Mouse (Mus musculus): ENCODE results near the gene Cad. TPM values are rescaled to one million over a fixed set of nuclear protein-coding genes. Genes with fewer than 3 reads are reported as not detected.
A peak's percentile ranks its signal among the peaks of the same experiment; 100 is the strongest.

The Cad gene
- polyA plus RNA-seq, 1 experiment from 2014 or later = 32.4 TPM

DNA sequence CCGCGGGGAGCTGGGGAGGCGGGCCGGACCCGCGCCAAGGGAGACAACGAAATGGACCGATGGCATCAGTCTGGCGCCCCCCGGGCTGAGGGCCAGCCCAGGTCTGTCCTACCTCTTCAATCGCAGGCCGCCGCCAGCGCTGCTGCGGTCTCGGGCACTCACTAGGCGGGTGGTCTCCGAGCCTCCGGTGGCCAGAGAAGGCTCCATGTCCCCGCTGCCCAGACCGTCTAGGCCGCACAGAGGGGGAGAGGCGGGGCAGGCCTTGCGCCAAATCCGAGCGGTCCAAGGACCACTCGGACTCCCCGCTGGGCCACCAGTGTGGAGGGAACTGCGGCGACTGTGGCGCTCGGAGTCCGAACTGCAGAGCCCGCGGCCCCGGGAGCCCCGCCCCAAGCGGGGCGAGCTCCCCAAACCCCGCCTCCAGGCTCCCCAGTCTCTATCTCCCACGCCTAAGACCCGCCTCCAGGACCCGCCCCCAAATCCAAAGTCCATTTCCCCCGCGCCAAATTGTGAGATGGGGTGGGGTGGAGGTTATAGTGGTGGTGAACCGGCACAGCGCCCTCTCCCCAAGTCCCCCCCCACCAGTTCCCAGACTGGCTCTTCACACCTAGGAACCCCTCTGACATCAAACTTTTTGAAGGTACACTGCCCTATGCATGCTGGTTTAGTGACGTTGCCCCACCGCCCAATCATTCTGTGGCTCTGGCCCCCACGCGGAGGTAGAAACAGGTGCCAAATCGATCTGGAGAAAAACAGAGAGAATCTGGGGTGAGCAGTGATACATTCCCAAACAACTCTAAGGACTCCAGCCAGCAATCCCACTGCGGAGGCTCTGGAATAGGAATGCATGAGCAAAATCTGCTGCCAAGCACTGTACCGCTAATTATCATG is 38.8 kb downstream of the Cad start:
- DNase-seq (ENCODE audit: low spot score) (peak; percentile 74), ATAC-seq (replicated peaks; ENCODE audit: low FRiP score, low TSS enrichment, low read depth) (peak; percentile 50; the same call in 1 of the 2 replicates)
- Histone ChIP-seq H3K9ac (ENCODE audit: low read length) (no peak overlapping the region), H3K27ac (ENCODE audit: low read depth) (no peak overlapping the region), H3K4me1 (replicated peaks; ENCODE audit: control insufficient read depth, insufficient read depth, low read length) (peaks cover 16% of the 10 kb centered on the region; the same call in 1 of the 2 replicates), H3K36me3 (ENCODE audit: control insufficient read depth, insufficient read depth, low read length) (no peaks in the 10 kb centered on the region), H3K4me3 (ENCODE audit: low read depth, low read length) (peak overlapping the region; percentile 39), H3K9me3 (ENCODE audit: control insufficient read depth, low read length) (no peaks in the 10 kb centered on the region), H3K27me3 (replicated peaks; ENCODE audit: control insufficient read depth, insufficient read depth, low read length) (peaks cover 97% of the 10 kb centered on the region), H3K4me2 (ENCODE audit: low read length) (peak overlapping the region; percentile 53)
- WGBS = under 1% methylated on average over 46 of the region's 54 CpGs

DNA sequence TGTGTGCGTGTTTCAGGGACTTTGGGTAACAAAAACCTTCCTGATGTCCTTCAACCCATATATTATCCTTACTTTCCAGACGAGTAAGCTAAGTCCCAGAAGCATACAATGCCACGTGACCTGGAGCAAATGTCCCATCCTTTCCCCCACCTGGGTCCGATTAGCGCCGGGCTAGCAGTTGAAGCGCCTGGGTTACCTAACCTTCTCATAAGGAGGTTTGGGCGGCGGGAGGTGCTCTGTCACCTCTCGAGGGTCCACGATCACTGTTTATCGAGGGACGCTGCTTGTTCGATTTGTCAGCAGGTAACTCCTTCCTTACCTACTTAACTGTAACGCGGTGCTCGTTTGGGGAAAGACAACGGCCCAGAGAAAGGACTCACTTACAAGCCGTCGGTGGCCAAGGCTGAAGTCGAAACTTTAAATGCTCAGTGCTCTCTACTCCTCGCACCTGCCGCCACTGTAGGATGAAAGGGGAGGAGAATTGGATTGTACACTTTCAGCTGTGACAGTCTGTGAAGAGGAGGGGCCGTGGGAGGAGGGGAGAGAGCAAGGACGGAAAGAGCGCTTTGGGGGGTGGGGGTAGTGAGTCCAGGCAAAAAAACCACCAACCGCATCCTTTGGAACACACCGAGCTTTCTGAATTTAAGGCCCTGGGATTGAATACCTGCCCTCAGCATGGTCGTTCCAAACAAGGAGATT is 39.7 kb downstream of the Cad start:
- Histone ChIP-seq H3K36me3 (ENCODE audit: control insufficient read depth, insufficient read depth, low read length) (no peaks in the 10 kb centered on the region), H3K27me3 (replicated peaks; ENCODE audit: control insufficient read depth, insufficient read depth, low read length) (peaks cover 97% of the 10 kb centered on the region)
- WGBS = 3% methylated on average over 29 of the region's 29 CpGs

DNA sequence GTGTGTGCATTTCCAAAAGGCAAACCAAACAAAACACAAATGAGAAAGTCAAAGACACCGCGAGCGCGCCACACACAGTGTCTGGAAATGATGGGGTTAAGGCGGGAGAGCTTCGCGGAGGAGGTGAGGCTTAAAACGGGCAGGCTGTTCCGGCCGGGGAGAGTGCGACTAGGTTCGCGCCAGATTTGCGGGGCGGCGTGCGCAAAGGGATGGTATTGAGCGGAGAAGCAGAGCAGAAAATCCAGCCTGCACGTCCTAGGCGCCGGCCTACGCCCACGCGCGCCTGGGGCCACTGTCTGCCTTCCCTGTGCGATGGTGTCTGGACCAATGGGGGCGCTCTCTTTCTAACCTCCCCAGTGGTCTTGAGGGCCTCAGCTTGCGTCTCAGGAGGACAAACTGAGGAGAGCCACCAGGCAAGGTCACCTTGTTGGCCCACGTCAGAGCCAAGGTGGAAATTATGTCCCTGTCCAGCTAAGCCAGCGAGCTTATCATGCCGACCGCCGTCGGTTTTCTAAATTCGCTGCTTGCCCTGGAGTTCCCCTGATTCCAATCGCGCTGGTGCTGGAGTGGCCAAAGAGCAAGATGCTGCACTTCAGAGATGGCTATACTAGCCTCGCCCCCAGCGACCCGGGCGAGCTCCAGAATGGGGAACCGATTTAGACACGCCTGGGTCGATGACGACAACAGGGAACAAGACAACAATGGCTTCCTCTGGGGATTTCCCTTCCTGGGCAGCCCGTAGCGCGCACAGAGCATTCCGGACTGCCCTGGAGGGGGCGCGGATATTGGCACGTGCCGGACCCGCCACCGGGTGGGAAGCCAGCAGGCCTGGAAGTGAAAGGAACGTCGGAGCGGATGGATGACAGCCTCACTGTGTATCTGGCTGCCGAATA is 40.5 kb downstream of the Cad start:
- no peak overlapping the region for H3K27ac ChIP-seq (ENCODE audit: low read depth)
- H3K36me3 ChIP-seq (ENCODE audit: control insufficient read depth, insufficient read depth, low read length) = no peaks in the 10 kb centered on the region
- DNase-seq (ENCODE audit: low spot score) = peak; percentile 67
- H3K9ac ChIP-seq (ENCODE audit: low read length) = no peak overlapping the region
- H3K4me2 ChIP-seq (ENCODE audit: low read length) = peak overlapping the region; percentile 44
- peaks cover 93% of the 10 kb centered on the region for H3K27me3 ChIP-seq (replicated peaks; ENCODE audit: control insufficient read depth, insufficient read depth, low read length)
- H3K9me3 ChIP-seq (ENCODE audit: control insufficient read depth, low read length) = no peaks in the 10 kb centered on the region
- under 1% methylated on average over 59 of the region's 59 CpGs for WGBS
- H3K4me1 ChIP-seq (replicated peaks; ENCODE audit: control insufficient read depth, insufficient read depth, low read length) = peaks cover 16% of the 10 kb centered on the region; the same call in 1 of the 2 replicates
- H3K4me3 ChIP-seq (ENCODE audit: low read depth, low read length) = peak overlapping the region; percentile 27
- ATAC-seq (replicated peaks; ENCODE audit: low FRiP score, low TSS enrichment, low read depth) = no peak; the same call in 1 of the 2 replicates

More for the DNA sequence above, 39.7 kb downstream of the Cad start:
- H3K9ac ChIP-seq (ENCODE audit: low read length) = no peak overlapping the region
- peaks cover 16% of the 10 kb centered on the region; the same call in 1 of the 2 replicates for H3K4me1 ChIP-seq (replicated peaks; ENCODE audit: control insufficient read depth, insufficient read depth, low read length)
- H3K4me3 ChIP-seq (ENCODE audit: low read depth, low read length) = peak overlapping the region; percentile 27; the same call in 1 of the 2 replicates
- DNase-seq (ENCODE audit: low spot score) (peak; percentile 62), ATAC-seq (replicated peaks; ENCODE audit: low FRiP score, low TSS enrichment, low read depth) (no peak)
- H3K9me3 ChIP-seq (ENCODE audit: control insufficient read depth, low read length) = no peaks in the 10 kb centered on the region
- peak overlapping the region; percentile 44; the same call in 1 of the 2 replicates for H3K4me2 ChIP-seq (ENCODE audit: low read length)
- H3K27ac ChIP-seq (ENCODE audit: low read depth) = no peak overlapping the region

DNA sequence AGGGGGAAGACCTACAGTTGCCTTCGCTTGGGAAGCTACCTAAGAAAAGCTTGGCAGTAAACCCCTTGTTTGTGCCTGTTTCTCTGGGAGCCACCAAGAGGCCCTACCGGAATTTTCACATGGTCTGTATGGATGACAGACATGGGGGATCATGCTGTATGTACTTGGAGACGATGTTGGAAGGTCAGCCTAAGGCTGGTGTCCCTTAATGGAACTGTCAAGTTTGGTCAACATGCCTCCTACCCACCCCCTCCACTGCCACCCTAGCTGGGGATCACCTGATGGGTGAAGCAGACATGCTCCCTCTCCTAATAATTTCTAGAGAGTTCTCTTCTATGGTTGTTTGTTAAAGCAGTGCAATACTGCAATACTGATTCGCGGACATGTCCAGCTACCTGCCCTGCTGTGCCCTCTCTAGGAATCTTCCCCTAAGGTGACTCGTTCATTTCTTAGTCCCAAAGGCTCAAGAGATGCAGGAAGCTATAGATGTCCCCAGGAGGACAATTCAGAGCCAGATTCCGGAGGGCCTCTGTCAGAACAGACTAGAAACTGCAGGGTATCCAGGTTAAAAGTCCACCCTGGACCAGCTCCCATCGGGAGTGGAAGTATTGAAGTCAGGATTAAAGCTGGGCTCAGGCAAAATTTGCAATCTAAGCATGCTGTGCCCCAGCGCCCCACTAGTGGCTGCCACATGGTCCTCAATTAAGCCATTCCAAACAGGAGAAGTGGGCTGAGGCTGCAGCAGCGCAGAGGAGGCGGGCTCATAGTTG is 41.3 kb downstream of the Cad start:
- Histone ChIP-seq H3K27ac (ENCODE audit: low read depth) (no peak overlapping the region), H3K9me3 (ENCODE audit: control insufficient read depth, low read length) (no peaks in the 10 kb centered on the region), H3K27me3 (replicated peaks; ENCODE audit: control insufficient read depth, insufficient read depth, low read length) (peaks cover 85% of the 10 kb centered on the region), H3K4me2 (ENCODE audit: low read length) (peak overlapping the region; percentile 44), H3K4me1 (replicated peaks; ENCODE audit: control insufficient read depth, insufficient read depth, low read length) (peaks cover 16% of the 10 kb centered on the region; the same call in 1 of the 2 replicates), H3K36me3 (ENCODE audit: control insufficient read depth, insufficient read depth, low read length) (no peaks in the 10 kb centered on the region), H3K9ac (ENCODE audit: low read length) (no peak overlapping the region), H3K4me3 (ENCODE audit: low read depth, low read length) (peak overlapping the region; percentile 27; the same call in 1 of the 2 replicates)
- no peak for ATAC-seq (replicated peaks; ENCODE audit: low FRiP score, low TSS enrichment, low read depth)
- WGBS = 31% methylated on average over 11 of the region's 11 CpGs
- no peak for DNase-seq (ENCODE audit: low spot score)

DNA sequence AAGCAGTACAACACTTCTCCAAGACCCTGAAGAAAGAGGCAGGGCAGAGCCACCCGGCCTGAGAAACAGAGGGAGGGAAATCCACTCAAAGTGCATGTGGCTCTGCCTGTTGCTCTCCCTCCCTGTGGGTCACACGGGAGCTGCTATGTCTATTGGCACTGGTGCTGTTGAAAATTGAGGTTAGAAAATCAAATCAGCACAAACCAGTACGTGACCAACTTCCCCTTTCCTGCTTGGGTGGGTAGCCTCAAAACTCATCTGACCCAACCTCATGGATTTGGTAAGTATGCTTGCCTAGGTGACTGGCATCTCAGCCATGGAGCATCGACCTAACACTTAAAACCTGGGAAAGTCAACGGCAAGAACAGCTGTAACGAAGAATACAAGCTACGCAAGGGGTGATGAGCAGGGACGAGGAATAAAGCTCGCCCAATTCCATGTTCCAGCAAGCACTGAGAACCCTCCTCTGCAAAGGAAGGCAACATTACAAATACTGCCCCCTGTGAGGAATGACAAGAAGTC is 51.3 kb downstream of the Cad start, which contains the start of gene Dnajc5g:
Gene Dnajc5g, plus strand, starts transcription at position 472 of the 522 bp plus-strand sequence.
- ATAC-seq (replicated peaks; ENCODE audit: low FRiP score, low TSS enrichment, low read depth) (no peak), DNase-seq (ENCODE audit: low spot score) (no peak)
- WGBS = 85% methylated on average over 9 of the region's 9 CpGs

DNA sequence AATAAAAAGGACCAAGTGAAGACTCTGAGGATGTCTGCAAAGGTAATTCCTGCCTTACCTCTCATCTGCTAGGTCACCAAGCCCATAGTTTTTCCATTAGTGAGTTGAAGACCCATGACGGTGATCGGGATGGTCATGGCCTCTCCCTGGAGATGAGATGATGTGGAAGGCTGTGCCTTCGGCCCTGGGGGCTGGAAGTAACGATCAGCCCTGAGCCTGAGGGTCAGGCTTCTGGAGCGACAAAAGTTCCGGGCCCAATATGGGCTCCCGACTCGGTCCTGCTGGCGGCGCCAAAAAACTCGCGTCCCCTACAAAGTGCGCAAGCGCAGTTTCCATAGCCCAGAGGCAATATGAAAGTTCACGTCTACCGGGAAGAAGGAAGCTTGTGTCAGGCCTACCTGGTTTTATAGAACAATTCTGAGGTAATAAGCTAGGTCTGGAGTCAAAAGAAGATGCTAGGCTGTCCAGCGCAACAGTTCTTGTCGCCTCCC is 53.5 kb downstream of the Cad start, which contains the start of gene Slc30a3:
Gene Slc30a3, minus strand, starts transcription at position 238 of the 491 bp plus-strand sequence.
- DNase-seq (ENCODE audit: low spot score) (no peak), ATAC-seq (replicated peaks; ENCODE audit: low FRiP score, low TSS enrichment, low read depth) (no peak)
- Histone ChIP-seq H3K4me1 (replicated peaks; ENCODE audit: control insufficient read depth, insufficient read depth, low read length) (no peaks in the 10 kb centered on the region), H3K9me3 (ENCODE audit: control insufficient read depth, low read length) (no peaks in the 10 kb centered on the region), H3K4me3 (ENCODE audit: low read depth, low read length) (no peak within 1 kb of the TSS), H3K9ac (ENCODE audit: low read length) (no peak within 1 kb of the TSS), H3K27me3 (replicated peaks; ENCODE audit: control insufficient read depth, insufficient read depth, low read length) (0 out of 2 replicates have a peak, but pooled peaks cover 5% of the 10 kb centered on the region), H3K27ac (ENCODE audit: low read depth) (no peak within 1 kb of the TSS), H3K36me3 (ENCODE audit: control insufficient read depth, insufficient read depth, low read length) (no peaks in the 10 kb centered on the region), H3K4me2 (ENCODE audit: low read length) (no peak within 1 kb of the TSS)
- 93% methylated on average over 18 of the region's 18 CpGs for WGBS

More for the DNA sequence above, 51.3 kb downstream of the Cad start, which contains the start of gene Dnajc5g:
- Histone ChIP-seq H3K4me1 (replicated peaks; ENCODE audit: control insufficient read depth, insufficient read depth, low read length) (no peaks in the 10 kb centered on the region), H3K9ac (ENCODE audit: low read length) (no peak within 1 kb of the TSS), H3K27ac (ENCODE audit: low read depth) (no peak within 1 kb of the TSS), H3K4me2 (ENCODE audit: low read length) (no peak within 1 kb of the TSS), H3K4me3 (ENCODE audit: low read depth, low read length) (no peak within 1 kb of the TSS), H3K36me3 (ENCODE audit: control insufficient read depth, insufficient read depth, low read length) (no peaks in the 10 kb centered on the region), H3K9me3 (ENCODE audit: control insufficient read depth, low read length) (no peaks in the 10 kb centered on the region), H3K27me3 (replicated peaks; ENCODE audit: control insufficient read depth, insufficient read depth, low read length) (0 out of 2 replicates have a peak, but pooled peaks cover 5% of the 10 kb centered on the region)

DNA sequence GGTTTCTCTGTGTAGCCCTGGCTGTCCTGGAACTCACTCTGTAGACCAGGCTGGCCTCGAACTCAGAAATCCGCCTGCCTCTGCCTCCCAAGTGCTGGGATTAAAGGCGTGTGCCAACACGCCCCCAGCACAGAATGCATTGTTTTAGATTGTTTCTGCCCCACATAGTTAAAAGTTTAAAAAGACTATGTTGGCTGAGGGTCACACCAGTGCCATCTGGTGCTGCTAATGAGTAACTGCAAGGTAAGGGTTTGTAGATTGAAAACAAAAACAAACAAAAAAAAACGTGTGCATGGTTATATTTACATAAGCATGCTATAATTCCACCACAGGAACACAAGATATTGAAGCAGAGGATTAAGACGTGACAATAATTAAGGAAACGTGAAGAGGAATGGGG is 56.2 kb downstream of the Cad start:
- ATAC-seq (replicated peaks; ENCODE audit: low FRiP score, low TSS enrichment, low read depth) (no peak), DNase-seq (ENCODE audit: low spot score) (no peak)
- no peak overlapping the region for H3K9ac ChIP-seq (ENCODE audit: low read length)
- H3K27me3 ChIP-seq (replicated peaks; ENCODE audit: control insufficient read depth, insufficient read depth, low read length) = 0 out of 2 replicates have a peak, but pooled peaks cover under 1% of the 10 kb centered on the region
- H3K4me2 ChIP-seq (ENCODE audit: low read length) = no peak overlapping the region
- H3K4me3 ChIP-seq (ENCODE audit: low read depth, low read length) = no peak overlapping the region
- H3K36me3 ChIP-seq (ENCODE audit: control insufficient read depth, insufficient read depth, low read length) = no peaks in the 10 kb centered on the region
- 32% methylated on average over 7 of the region's 7 CpGs for WGBS
- H3K27ac ChIP-seq (ENCODE audit: low read depth) = no peak overlapping the region
- H3K4me1 ChIP-seq (replicated peaks; ENCODE audit: control insufficient read depth, insufficient read depth, low read length) = no peaks in the 10 kb centered on the region
- H3K9me3 ChIP-seq (ENCODE audit: control insufficient read depth, low read length) = no peaks in the 10 kb centered on the region

All from intestine, embryonic 14.5 days (tissue).